Mouse (Mus musculus) skeletal muscle tissue, adult 2 months (tissue): Measurements from ENCODE around the gene 2310022A10Rik.
A peak's percentile ranks its signal among the peaks of the same experiment; 100 is the strongest.

Experiments
- DNase-seq: peaks from one replicate; pipeline ENCODE4 v3.0.0-alpha.2; 2012; ENCODE audit warnings: low read depth, low spot score

The 2310022A10Rik gene

DNA sequence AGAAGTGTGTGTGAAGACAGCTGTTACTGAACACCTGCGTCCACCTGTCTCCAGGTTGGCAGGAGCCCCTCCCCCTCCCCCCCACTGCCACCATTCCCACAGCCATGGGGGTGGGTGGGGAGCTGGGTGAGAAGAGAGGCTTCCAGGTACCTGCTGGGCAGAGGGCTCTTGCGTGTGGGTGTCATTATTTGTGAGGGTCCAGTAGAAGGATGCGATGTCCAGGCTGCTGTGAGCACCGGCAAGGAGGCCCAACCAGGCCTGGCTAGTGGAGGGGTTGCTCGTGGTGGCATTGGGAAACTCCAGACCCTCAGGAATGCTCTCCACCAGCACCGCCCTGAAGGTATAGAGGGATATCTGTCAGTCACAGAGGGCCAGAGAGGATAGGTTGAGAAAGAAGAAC, 12.1 kb upstream of the 2310022A10Rik start:
- DNase-seq, result no peak

DNA sequence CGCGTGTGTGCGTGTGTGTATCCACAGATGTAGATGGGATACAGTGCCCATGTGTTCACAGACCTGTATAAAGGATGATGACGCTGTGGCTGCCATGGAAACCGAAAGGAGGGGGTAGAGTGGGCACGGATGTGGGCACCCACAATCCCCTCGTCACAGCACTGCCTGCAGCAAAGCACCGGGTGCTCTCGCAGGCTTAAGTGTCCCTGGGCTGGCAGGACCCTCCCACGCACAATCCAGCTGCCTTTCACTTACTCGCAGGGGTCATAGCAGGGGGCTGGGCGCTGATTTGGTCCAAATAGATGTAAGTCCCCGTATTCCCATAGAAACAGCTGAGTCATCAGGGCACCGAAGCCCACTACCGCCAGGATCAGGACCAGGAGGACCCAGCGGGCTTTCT, 11.6 kb upstream of the 2310022A10Rik start:
- no peak for DNase-seq

DNA sequence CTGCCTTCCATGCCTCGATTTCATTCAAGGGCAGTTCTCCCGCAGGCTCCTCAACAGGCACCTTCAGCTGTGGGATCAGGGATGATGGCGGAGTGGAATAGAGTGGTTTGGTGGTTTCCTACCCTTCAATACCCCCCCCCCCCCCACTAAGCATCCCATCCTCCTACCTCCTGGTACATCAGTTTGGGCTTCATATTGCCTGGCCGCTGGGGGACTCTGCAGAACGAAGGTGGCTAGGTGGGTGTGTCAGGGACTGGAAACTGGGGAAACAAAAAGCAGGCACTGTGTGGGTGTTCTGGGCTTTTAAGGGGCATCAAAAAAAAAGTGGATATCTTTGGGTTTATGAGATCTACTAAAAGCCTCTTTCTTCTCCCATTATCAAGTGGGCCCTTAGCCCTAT, 11.1 kb upstream of the 2310022A10Rik start:
- no peak for DNase-seq

DNA sequence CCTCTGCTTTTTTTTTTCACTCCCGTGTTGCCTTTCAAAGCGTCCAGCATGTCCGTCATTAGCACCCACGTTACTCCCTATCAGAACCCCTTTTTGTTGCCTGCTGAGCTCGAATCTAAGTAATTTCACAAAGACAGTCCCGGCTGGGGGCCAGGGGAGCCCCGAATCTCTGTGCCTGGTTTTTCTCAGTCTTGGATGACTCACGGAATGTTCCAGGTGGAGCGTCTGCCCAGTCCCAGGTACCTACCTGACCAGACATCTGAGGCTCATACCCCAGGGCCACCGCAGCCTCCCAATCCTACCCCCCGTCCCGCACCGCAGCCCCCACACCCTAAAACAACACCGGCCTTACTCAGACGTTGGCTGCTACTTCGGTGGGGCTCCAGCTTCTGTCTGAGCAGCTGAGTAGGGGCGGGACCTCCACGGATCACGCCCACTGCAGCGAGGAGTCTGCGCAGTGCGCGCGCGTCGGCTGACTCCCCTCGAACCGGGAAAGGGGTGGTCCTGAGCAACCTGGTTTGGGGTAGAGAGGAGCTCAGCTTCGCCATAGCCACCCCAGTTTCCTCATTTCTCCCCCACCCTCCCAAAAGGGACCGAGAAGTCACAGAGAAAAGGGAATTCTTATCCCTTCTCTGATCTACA, 10.5 kb upstream of the 2310022A10Rik start:
- peak; percentile 52 for DNase-seq

DNA sequence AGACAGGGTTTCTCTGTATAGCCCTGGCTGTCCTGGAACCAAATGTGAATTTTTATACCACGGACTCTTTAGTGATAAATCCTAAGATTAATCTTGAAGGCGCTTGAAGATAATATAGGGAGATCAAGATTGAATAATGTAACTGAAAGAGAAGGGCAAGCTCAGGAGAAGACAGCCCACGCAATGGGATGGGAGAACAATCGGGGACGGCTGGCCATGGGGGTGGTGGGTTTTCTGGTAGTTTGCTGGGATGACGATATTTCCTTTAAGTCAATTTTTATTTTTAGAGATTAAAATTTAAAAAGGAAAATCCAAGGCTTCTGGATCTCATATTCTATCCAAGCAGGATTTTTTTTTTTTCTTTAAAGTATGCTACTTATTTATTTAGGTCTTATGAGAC, 10.0 kb upstream of the 2310022A10Rik start:
- no peak for DNase-seq

DNA sequence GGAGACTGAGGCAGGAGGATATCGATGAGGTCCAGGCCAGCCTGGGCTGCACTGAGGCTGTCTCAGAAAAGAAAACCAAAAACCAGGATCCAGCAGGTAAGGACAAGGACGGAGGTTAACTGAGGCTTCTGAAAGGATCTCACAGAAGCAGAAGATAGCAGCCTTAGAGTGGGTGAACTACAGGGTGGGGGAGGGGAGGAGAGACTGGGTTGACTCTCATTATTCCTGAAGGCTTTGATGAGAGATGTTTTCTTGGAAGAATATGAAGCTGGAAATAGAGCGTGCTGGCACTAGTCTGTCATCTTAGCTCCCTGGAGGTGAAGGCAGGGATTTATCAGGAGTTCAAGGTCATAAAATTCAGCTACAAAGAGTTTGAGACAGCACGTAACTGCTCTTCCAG, 9.2 kb upstream of the 2310022A10Rik start:
- DNase-seq, result no peak

DNA sequence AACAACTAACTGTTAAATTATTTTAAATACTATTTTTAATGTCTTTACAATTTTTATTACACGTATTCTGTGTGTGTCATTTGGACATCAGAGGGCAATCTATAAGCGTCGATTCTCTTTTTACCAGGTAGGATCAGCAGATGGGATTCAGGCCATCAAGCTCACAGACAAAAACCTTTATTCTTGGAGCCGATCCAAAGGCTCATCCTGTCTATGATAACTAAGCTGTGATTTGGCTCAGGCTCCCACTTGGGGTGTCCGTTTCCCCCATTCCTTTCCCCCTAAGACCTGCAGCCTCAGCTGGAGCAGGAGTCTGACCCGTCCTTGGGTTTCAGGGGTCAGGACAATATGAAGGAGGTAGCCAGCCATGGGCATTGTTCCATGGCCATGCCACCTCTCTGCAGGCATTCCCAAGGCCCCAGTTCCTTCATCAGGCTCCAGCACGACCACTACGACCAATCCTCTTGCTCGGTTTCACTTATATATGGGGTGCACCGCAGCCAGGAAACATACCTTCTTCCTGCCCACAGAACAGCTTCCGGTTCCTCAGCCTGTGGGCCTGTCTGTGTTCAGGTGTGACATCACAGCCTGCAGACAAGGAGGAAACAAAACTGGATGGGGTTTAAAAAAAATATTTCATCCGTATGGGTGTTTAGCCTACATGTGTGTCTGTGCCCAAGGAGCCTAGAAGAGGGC, 8.2 kb upstream of the 2310022A10Rik start:
- no peak for DNase-seq

DNA sequence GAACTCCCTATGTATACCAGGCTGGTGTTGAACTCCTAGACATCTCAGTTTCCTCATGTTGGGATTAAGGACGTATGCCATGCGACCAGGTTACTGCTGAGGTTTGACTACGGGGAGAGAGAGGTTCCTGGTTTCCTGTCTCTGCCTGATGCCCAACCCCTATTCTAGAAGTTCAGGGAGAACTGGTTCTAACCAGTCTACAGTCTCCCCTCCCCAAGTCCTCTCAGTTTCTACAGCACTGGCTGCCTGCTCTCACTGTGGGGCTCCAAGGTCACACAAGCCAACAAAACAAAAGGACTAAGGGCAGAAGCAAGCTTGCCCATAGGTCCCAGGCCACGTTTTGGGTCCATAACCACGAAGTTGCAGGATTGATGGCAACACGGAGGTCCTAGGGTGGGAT, 3.4 kb upstream of the 2310022A10Rik start:
- no peak for DNase-seq

DNA sequence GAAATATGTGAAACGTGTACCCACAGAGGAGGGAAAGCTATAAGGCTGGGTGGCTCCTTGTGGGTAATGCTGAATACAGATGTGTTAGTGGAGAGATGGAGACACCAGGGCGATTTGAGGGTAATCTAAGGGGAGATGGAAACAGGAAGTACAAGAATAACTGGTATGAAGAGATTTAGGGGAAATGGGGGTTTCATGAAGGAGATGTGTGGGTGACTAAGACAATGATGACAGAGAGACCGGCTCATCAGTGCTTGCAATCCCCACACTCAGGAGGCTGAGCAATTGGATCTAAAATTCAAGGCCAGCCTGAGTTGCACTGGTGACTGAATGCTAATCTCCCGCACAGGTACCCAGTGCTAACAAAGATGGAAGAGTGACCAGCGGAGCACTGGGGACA, 963 bp upstream of the 2310022A10Rik start:
- no peak for DNase-seq

DNA sequence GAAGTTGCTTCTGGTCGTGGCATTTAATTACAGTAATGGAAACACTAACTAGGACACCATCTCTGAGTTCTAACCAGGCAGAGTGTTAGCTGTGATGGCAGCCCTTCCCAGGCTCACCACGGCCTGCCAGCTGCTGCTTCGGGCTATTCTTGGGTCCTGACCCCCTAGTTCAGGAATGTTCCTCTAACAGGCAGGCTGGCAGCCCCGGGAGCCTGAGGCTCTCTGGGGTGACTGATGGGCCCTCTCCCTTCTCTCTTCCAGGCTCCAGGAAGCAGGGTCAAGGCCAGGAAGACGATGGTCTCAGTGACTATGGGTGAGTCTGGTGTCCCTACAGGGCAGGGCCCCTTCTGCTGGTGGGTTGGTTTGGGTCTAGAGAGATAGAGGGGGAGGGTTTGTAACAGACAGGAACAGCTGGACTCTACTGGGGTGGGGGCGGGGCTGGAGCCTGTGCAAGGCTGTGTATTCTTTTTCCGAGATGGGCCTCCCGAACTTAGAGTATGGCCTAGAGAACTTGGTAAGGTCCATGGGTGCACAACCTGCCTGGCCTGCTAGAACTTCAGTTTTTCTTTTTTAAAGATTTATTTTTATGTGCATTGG, 7.4 kb downstream of the 2310022A10Rik start:
- DNase-seq, result peak; percentile 88

DNA sequence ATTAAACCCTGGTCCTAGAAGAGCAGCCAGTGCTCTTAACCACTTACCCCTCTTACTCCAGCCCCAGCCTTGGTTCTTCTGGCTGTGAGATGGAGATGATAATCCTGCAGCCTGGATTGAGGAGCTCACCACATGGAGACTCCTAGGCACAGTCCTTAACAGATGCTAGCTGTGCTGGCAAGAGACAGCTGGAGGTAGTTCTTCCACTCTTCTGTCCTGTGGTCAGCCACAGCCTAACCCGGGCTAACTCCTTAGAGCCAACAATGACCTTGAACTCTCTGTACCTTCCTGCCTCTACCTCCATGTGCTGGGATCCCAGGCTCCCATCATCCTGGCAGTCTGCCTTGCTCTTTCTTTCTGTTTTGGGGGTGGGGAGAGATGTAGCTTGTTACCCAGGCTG, 7.9 kb downstream of the 2310022A10Rik start:
- DNase-seq, result no peak

DNA sequence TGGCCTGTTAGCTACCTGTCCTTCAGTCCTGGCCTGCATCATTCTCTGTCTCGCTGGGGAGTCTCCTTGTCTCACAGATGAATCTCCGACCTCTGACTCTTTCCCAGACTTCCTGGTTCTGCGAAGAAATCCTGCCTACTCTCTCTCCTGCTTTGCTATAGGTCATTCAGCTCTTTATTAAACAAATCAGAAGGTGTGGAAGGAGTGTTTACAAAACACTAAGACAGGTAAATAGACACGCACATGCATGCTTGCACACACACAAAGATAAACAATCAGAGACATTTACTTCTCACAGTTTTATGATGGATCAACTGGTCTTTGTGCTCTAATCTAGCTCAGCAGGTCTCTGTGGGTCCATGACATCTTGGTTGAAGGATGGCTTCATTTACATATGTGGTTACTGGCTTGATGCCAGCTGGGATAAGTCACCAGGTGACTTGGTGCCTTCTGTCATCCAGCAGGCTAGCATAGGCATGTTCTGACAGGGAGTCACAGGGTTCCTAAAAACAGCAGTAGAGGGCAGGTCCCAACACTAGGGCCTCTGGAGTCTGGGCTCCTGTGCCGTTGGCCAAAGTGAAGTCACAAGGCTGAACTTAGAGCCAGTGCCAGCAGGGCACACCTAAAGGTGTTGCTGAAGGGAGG, 16.7 kb downstream of the 2310022A10Rik start:
- DNase-seq, result no peak

DNA sequence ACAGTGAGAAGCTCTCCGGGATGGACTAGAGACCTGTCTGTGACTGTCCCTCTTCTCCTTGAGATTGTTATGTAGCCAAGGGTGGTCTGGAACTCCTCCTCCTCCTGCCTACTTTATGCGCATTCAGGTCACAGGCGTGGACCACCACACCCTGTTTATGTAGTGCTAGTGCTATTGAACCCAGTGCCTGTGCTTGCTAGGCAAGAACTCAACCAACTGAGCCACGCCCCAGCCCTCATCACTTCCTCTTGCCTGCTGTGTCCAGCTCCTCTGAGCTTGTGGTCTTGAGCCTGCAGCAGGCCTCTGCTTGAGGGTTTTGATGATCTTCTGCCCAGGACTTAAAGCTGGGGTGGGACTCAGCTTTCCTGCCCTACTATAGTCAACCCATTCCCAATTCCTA, 19.1 kb downstream of the 2310022A10Rik start:
- DNase-seq, result no peak

DNA sequence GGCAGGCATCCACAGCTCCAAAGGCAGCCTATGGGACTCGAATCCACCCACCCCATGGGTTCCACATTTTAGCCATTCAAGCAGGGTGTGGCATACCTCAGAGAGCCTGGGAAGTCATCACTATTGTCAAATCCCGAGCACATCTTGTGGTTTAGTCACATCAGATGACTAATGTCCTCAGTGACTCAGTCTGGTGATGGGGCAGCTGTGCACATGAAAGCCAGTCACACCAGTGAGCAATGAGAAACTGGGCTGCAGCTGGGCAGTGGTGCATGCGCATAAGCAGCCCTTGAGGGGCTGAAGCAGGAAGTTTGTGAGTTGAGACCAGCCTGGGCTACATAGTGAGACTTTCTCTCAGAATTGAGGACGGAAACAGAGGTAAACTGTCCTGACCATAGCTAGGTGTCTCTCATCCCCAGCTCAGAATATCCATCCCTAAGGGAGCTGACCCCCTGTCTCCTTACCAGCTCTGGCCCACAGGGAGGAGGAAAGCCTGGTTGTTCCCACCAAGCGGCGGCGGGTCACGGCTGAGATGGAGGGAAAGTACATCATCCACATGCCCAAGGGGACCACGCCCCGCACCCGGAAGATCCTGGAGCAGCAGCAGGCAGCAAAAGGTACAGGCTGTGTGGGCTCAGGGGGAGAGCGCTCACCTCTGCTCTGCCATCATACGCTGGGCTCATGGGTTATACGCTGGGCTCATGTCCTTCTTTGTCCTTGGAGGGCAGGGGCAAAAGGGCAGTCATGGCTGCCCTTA, 21.3 kb downstream of the 2310022A10Rik start:
- DNase-seq, result no peak

DNA sequence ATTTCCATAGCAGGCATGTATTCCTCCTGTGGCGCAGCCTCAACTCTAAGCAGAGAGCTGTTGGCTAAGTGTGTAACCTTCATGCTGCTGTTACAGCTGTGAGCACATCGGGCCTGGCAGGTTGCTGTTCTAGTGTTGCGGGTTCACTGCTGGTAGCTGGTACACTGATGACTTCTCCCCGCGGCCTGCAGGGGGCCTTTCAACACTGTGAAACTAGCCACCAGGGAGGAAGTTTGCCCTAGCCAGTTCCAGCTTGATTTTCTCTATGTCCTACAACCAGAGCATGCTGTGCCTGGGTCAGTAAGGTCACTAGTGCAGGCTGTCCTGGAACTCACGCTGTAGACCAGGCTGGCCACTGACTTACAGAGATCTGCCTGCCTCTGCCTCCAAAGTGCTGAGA, 23.9 kb downstream of the 2310022A10Rik start:
- DNase-seq, result no peak

DNA sequence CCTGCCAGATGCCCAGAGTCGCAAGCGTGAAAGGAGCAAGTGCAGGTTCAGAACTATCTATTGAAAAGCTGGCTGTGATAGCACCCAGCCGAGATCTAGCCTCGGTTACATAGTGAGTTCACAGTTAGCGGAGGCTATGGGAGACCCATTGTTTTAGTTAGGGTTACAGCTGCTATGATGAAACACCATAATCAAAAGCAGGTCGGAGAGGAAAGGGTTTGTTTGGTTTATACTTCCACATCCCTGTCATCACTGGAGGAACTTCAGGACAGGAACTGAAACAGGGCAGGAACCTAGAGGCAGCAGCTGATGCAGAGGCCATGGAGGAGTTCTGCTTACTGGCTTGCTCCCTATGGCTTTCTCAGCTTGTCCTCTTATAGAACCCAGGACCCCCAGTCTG, 24.6 kb downstream of the 2310022A10Rik start:
- DNase-seq, result no peak

DNA sequence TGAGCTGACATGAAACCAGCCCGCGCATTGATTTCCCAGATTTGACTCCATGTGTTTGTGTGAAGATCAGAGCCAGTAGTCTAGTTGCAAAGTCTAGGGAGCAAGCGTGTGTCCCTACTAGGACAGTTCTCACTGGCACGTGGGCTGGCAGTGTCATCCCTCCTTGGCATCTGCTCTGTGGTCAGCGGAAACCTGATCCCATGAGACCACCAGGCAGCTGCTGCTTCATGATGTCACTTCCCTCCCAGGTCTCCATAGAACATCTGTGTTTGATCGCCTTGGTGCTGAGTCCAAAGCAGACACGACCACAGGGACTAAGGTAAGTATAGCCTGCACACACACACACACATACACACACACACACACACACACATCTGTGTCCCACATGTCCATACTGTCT, 25.4 kb downstream of the 2310022A10Rik start:
- no peak for DNase-seq

DNA sequence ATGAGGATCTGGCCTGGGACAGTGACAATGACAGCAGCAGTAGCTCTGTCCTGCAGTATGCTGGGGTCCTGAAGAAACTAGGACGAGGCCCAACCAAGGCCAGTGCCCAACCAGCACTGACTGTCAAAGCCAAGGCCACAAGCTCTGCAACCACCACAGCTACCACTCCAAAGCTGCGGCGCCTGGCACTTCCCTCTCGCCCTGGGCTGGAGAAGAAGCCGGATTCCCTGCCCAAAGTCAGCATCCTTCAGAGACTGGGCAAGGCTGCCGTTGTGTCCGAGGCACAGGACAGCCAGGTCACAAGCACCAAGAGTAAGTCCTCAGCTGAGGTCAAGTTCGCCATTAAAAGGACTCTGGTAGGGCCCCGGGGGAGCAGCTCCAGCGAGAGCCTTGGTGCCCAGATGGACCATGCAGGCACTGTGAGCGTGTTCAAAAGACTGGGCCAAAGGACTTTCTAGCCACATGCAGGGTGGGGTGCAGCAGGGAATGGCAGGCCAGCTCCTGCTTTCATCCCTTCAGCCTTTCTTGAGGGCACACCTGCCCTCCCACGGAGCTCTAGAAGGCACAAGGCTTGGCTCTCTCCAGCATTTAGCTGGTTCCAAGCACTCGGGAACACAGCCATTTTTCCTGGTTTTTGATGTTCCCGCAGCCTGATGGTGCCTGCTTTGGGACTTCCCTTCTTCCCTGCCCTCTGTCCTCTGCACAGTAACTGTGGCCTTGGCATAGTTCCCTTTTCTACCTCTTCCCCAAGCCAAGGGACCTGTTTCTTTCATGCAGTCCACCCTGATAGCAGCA, 27.5 kb downstream of the 2310022A10Rik start:
- no peak for DNase-seq

DNA sequence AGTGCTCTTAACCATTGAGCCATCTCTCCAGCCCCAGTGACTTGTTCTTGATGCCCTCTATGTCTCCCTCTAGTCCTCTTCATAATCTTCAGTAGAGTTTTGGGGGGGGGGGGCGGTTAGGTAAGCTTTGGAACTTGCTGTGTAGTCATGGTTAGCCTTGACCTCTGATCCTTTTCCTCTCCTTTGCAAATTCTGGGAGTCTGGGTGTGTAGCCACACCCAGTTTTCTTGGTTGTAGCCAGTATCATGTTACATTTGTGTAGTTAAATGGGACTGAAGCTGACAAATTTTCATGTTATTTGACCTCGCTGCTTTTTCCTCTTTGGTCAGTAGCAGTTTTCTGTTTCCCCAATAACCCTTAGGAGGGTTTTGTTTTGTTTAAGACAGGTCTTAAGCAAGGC, 33.8 kb downstream of the 2310022A10Rik start:
- no peak for DNase-seq

DNA sequence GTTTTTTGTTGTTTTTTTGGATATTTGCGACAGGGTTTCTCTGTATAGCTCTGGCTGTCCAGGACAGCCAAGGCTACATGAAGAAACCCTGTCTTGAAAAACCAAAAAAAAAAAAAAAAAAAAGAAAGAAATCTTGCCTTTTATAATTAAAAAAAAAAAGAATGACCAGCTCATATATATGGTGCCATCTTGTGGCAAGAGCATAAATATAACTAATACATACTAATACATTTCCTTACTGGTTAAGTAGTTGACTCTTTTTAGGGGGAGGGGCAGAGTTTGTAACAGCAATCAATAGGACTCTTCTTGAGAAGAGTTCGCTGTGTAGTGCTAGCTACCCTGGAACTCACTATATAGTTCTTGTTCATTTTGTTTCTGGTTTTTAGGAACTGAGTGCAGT, 34.7 kb downstream of the 2310022A10Rik start:
- DNase-seq, result no peak

DNA sequence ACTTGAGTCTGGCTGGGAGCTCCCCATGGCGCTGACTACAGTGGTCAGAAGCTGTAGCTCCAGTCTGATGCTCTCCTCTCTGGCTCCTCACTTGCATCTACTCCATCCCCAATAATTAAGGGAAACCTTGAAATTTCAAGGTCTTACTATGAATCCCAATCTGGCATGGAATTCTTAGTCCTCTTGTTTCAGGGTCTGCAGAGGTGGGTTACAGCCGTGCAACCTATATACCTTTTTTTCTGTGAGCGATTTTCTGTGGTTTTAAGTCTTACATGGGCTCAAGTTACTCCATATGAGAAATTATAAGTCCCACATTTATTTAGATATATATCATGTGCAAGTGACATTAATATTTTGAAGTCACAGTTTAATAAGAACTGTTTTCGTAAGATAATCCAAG, 37.1 kb downstream of the 2310022A10Rik start:
- DNase-seq, result no peak
